Mouse (Mus musculus) MEL (cell line): Measurements from ENCODE around the gene Irf1.

Experiments
- CTCF ChIP-seq, 3 experiments: IDR thresholded peaks in 2 of 3; conservative IDR thresholded peaks in 1 of 3; 2 replicates each; pipeline ENCODE4 v1.5.1; 2011 to 2012; ENCODE audit warnings: low read length in 3 of 3, low read depth in 2 of 3, mild to moderate bottlenecking in 2 of 3, improper control_type of control experiment in 1 of 3, inconsistent platforms in 1 of 3, mixed read lengths in 1 of 3, moderate library complexity in 1 of 3; ENCODE audit not compliant: control insufficient read depth in 1 of 3, insufficient read depth in 1 of 3, poor library complexity in 1 of 3, severe bottlenecking in 1 of 3
- EP300 ChIP-seq, 2 experiments: IDR thresholded peaks; 2 replicates each; pipeline ENCODE4 v1.6.1; 2011; ENCODE audit warnings: improper control_type of control experiment in 2 of 2, low read length in 2 of 2, low read depth in 1 of 2, mild to moderate bottlenecking in 1 of 2
- MAFK ChIP-seq: IDR thresholded peaks from 2 replicates; pipeline ENCODE4 v1.6.1; 2011; ENCODE audit warnings: low read depth, mild to moderate bottlenecking, low read length, improper control_type of control experiment, borderline replicate concordance
- MEF2A ChIP-seq: IDR thresholded peaks from 2 replicates; pipeline ENCODE4 v1.6.1; 2014; ENCODE audit warnings: low read depth, mild to moderate bottlenecking, inconsistent platforms, low read length, improper control_type of control experiment; ENCODE audit not compliant: poor library complexity, insufficient replicate concordance, severe bottlenecking; ENCODE audit errors: extremely low read depth
- POLR2A ChIP-seq, 2 experiments: IDR thresholded peaks; 2 replicates each; pipeline ENCODE4 v1.6.1; 2011 to 2012; ENCODE audit warnings: low read length in 2 of 2, mild to moderate bottlenecking in 2 of 2, control low read depth in 1 of 2, improper control_type of control experiment in 1 of 2, low read depth in 1 of 2, moderate library complexity in 1 of 2; ENCODE audit not compliant: control insufficient read depth in 1 of 2, insufficient read depth in 1 of 2, poor library complexity in 1 of 2
- POLR2AphosphoS2 ChIP-seq: IDR thresholded peaks from 2 replicates; pipeline ENCODE4 v1.6.1; 2011; ENCODE audit warnings: low read length, improper control_type of control experiment
- TBP ChIP-seq: IDR thresholded peaks from 2 replicates; pipeline ENCODE4 v1.8.0; 2011; ENCODE audit warnings: low read depth, low read length, improper control_type of control experiment
- TCF12 ChIP-seq: IDR thresholded peaks from 2 replicates; pipeline ENCODE4 v1.6.1; 2014; ENCODE audit warnings: low read depth, mild to moderate bottlenecking, inconsistent platforms, low read length, improper control_type of control experiment, moderate library complexity

DNA sequence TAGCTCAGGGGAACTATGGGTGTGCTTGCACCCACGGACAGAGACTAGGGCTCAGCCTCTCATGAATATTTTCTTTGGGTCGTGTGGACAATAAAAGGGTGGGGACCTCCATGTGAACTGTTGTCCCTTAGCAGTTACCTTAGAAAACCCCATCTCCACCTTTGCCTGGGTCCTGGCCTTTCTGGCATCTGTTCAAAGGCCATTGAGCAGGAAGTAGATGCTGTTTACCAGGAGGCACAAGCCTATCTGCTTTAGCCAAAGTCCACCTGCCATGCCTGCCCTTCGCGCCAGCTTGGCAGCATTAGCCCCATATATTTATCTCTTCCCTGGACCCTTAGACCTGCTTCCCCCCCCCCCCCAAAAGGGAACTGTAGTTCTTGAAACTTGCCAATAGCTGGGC, 12.2 kb upstream of the Irf1 start:
- TF ChIP-seq EP300 (IDR thresholded peaks at IDR 0.05; ENCODE audit: low read depth in 1 of 2, low read length in 2 of 2) (no peak), POLR2A (IDR thresholded peaks at IDR 0.05; ENCODE audit: control insufficient read depth in 1 of 2, insufficient read depth in 1 of 2, low read depth in 1 of 2, low read length in 2 of 2, poor library complexity in 1 of 2) (no peak), TCF12 (no peak), CTCF (IDR thresholded peaks at IDR 0.05 in 2 of 3, conservative IDR thresholded peaks at IDR 0.05 in 1 of 3; ENCODE audit: control insufficient read depth in 1 of 3, insufficient read depth in 1 of 3, low read depth in 2 of 3, low read length in 3 of 3, poor library complexity in 1 of 3, severe bottlenecking in 1 of 3) (no peak), MEF2A (no peak), MAFK (no peak), POLR2AphosphoS2 (no peak), TBP (no peak)
